Mouse (Mus musculus): ENCODE data around the gene Bckdhb. TPM values are rescaled to one million over a fixed set of nuclear protein-coding genes. Genes with fewer than 3 reads are reported as not detected.

Gene Bckdhb
- polyA plus RNA-seq, 1 experiment from 2014 or later, result 62.7 TPM

GRCm38 (mm10) chr9:84112319-84112718 is 187.4 kb downstream of the Bckdhb start:
- H3K36me3 ChIP-seq, result no peaks in the 10 kb centered on the region
- no peak overlapping the region for H3K4me2 ChIP-seq (replicated peaks)
- H3K4me1 ChIP-seq, result peaks cover 26% of the 10 kb centered on the region
- H3K4me3 ChIP-seq, result no peak overlapping the region
- WGBS, result 45% methylated on average over 1 of the region's 1 CpGs
- no peak for ATAC-seq (ENCODE audit: insufficient number of reproducible peaks, insufficient read depth, low FRiP score, low TSS enrichment)
- no peak overlapping the region for H3K9ac ChIP-seq
- no peaks in the 10 kb centered on the region for H3K9me3 ChIP-seq
- H3K27me3 ChIP-seq, result no peaks in the 10 kb centered on the region
- H3K27ac ChIP-seq, result no peak overlapping the region

- H3K4me2 ChIP-seq (replicated peaks), result peak overlapping the region; percentile 15; the same call in 1 of the 2 replicates
- ATAC-seq (ENCODE audit: insufficient number of reproducible peaks, insufficient read depth, low FRiP score, low TSS enrichment), result no peak
- H3K9me3 ChIP-seq, result no peaks in the 10 kb centered on the region
- H3K4me1 ChIP-seq, result peaks cover 24% of the 10 kb centered on the region
- 57% methylated on average over 12 of the region's 12 CpGs for WGBS
- no peak overlapping the region for H3K27ac ChIP-seq
- no peak overlapping the region for H3K4me3 ChIP-seq
- H3K9ac ChIP-seq, result no peak overlapping the region
- no peaks in the 10 kb centered on the region for H3K36me3 ChIP-seq
- no peaks in the 10 kb centered on the region for H3K27me3 ChIP-seq
Measured at GRCm38 (mm10) chr9:84112842-84113568, 188.1 kb downstream of the Bckdhb start.

- no peak for ATAC-seq (ENCODE audit: insufficient number of reproducible peaks, insufficient read depth, low FRiP score, low TSS enrichment)
- Histone ChIP-seq H3K27ac (no peak overlapping the region), H3K4me2 (replicated peaks) (peak overlapping the region; percentile 54), H3K9ac (peak overlapping the region; percentile 7; the same call in 1 of the 2 replicates), H3K4me1 (peaks cover 21% of the 10 kb centered on the region), H3K9me3 (no peaks in the 10 kb centered on the region), H3K27me3 (no peaks in the 10 kb centered on the region), H3K36me3 (no peaks in the 10 kb centered on the region), H3K4me3 (peak overlapping the region; percentile 27)
- WGBS, result 15% methylated on average over 13 of the region's 13 CpGs
Measured at GRCm38 (mm10) chr9:84114254-84114653, 189.3 kb downstream of the Bckdhb start.

- H3K27ac ChIP-seq, result no peak overlapping the region
- no peak overlapping the region for H3K4me2 ChIP-seq (replicated peaks)
- H3K4me3 ChIP-seq, result no peak overlapping the region
- no peak overlapping the region for H3K9ac ChIP-seq
- ATAC-seq (ENCODE audit: insufficient number of reproducible peaks, insufficient read depth, low FRiP score, low TSS enrichment), result no peak
- H3K27me3 ChIP-seq, result no peaks in the 10 kb centered on the region
- WGBS, result 74% methylated on average over 5 of the region's 5 CpGs
- H3K9me3 ChIP-seq, result no peaks in the 10 kb centered on the region
- H3K36me3 ChIP-seq, result no peaks in the 10 kb centered on the region
- H3K4me1 ChIP-seq, result peaks cover 3% of the 10 kb centered on the region; the same call in 1 of the 2 replicates
Measured at GRCm38 (mm10) chr9:84117337-84117736, 192.4 kb downstream of the Bckdhb start.

DNA sequence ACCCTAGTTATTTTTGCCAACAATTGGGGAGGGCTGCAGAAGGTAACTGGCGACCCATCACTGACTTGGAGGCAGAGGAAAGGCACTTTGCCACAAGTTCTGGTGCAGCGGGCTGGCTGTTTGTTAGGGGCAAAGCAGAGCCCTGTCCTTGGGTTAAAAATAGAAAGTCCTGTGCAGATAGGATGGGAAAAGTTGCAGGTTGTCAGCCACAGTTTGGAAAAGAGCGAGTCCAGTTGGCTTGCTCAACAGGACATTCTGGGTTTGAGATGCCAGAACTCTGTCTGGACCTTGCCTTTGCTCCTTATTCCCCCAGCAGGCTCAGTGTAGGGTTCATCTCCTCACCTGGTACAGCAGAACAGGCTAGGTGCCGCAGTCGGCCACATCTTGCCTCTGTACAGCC is 200.1 kb downstream of the Bckdhb start:
- Histone ChIP-seq H3K4me2 (replicated peaks) (no peak overlapping the region), H3K9me3 (no peaks in the 10 kb centered on the region), H3K4me3 (no peak overlapping the region), H3K9ac (no peak overlapping the region), H3K4me1 (no peaks in the 10 kb centered on the region), H3K27ac (no peak overlapping the region), H3K27me3 (no peaks in the 10 kb centered on the region), H3K36me3 (no peaks in the 10 kb centered on the region)
- 95% methylated on average over 5 of the region's 5 CpGs for WGBS
- no peak for ATAC-seq (ENCODE audit: insufficient number of reproducible peaks, insufficient read depth, low FRiP score, low TSS enrichment)

- ATAC-seq (ENCODE audit: insufficient number of reproducible peaks, insufficient read depth, low FRiP score, low TSS enrichment), result no peak
- H3K36me3 ChIP-seq, result no peaks in the 10 kb centered on the region
- H3K4me2 ChIP-seq (replicated peaks), result no peak overlapping the region
- H3K27me3 ChIP-seq, result no peaks in the 10 kb centered on the region
- H3K4me1 ChIP-seq, result no peaks in the 10 kb centered on the region
- H3K4me3 ChIP-seq, result no peak overlapping the region
- H3K27ac ChIP-seq, result no peak overlapping the region
- 89% methylated on average over 6 of the region's 6 CpGs for WGBS
- H3K9me3 ChIP-seq, result no peaks in the 10 kb centered on the region
- H3K9ac ChIP-seq, result no peak overlapping the region
Measured at GRCm38 (mm10) chr9:84130338-84130737, 205.4 kb downstream of the Bckdhb start.

DNA sequence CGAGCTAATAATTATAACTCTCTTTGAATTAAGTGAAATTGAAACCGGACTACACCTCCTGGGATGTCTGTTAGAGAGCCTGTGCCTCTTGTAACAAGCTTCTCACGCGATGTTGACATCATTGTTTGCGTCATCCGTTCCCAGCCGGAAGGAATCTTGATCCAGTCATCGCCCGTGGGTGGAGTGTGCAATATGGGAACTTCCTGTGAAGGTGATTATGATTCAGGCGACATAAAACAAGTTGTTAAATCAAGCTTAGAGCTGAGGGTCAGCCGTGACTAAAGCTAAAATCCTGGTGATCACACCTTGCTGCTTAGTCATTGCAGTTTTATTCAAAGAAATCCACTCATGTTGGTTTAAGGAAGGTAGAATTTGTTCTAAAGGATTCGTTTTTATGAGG is 210.1 kb downstream of the Bckdhb start:
- Histone ChIP-seq H3K4me1 (0 out of 2 replicates have a peak, but pooled peaks cover 5% of the 10 kb centered on the region), H3K9me3 (no peaks in the 10 kb centered on the region), H3K27ac (no peak overlapping the region), H3K9ac (no peak overlapping the region), H3K27me3 (no peaks in the 10 kb centered on the region), H3K4me2 (replicated peaks) (no peak overlapping the region), H3K4me3 (no peak overlapping the region), H3K36me3 (no peaks in the 10 kb centered on the region)
- no peak for ATAC-seq (ENCODE audit: insufficient number of reproducible peaks, insufficient read depth, low FRiP score, low TSS enrichment)
- WGBS, result 90% methylated on average over 12 of the region's 12 CpGs

- no peaks in the 10 kb centered on the region for H3K9me3 ChIP-seq
- WGBS, result 76% methylated on average over 6 of the region's 6 CpGs
- H3K4me3 ChIP-seq, result no peak overlapping the region
- H3K4me1 ChIP-seq, result 0 out of 2 replicates have a peak, but pooled peaks cover 5% of the 10 kb centered on the region
- no peaks in the 10 kb centered on the region for H3K27me3 ChIP-seq
- H3K36me3 ChIP-seq, result no peaks in the 10 kb centered on the region
- H3K4me2 ChIP-seq (replicated peaks), result no peak overlapping the region
- H3K9ac ChIP-seq, result no peak overlapping the region
- no peak for ATAC-seq (ENCODE audit: insufficient number of reproducible peaks, insufficient read depth, low FRiP score, low TSS enrichment)
- no peak overlapping the region for H3K27ac ChIP-seq
Measured at GRCm38 (mm10) chr9:84137192-84137591, 212.2 kb downstream of the Bckdhb start.

DNA sequence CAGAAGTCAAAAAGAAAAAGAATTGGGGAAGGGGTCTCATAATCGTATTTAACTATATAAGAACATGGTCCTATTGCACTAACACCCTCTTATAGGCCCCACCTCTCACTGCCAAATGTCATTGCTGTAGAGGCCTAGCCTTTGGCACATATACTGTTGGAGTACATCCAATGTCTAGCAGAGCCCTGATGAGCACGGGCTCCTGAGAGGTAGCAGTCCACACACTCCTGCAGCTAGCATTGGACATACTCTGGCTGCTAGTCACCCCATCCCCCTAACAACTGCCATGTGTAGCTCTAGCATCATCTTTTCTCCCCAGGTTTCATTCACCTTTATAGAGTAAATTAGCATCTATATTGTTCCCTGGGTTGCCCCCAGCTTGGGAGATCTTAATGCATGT is 223.2 kb downstream of the Bckdhb start:
- Histone ChIP-seq H3K9ac (no peak overlapping the region), H3K27me3 (no peaks in the 10 kb centered on the region), H3K27ac (no peak overlapping the region), H3K4me2 (replicated peaks) (no peak overlapping the region), H3K4me3 (no peak overlapping the region), H3K4me1 (no peaks in the 10 kb centered on the region), H3K36me3 (no peaks in the 10 kb centered on the region), H3K9me3 (no peaks in the 10 kb centered on the region)
- WGBS, result 84% methylated on average over 2 of the region's 2 CpGs
- no peak for ATAC-seq (ENCODE audit: insufficient number of reproducible peaks, insufficient read depth, low FRiP score, low TSS enrichment)

Other genes starting within 250 kb of the Bckdhb start
- gene Elovl4, start 118.9 kb upstream of the Bckdhb start, polyA plus RNA-seq (2016; fragmentation: Nextera tagmentation; extraction: Ambion mirVana), result 28.2 and 29.3 TPM in 2 replicates
- gene Ttk, start 90.5 kb upstream of the Bckdhb start, polyA plus RNA-seq (2016; fragmentation: Nextera tagmentation; extraction: Ambion mirVana), result 38.6 and 39.9 TPM in 2 replicates